Mouse (Mus musculus) midbrain, embryonic 14.5 days (tissue): ENCODE data around the gene Ezr. TPM values are rescaled to one million over a fixed set of nuclear protein-coding genes. Genes with fewer than 3 reads are reported as not detected.

Source experiments
- ATAC-seq: fragments of 200-750 bp; cut with Nextera tagmentation; 2 replicates; pipeline ENCODE4 v1.8.0; 2017; ENCODE audit warnings: moderate number of reproducible peaks, moderate library complexity; ENCODE audit not compliant: low FRiP score, low TSS enrichment
- DNase-seq: peaks from one replicate; pipeline ENCODE4 v3.0.0-alpha.2; 2015
- H3K27ac ChIP-seq: fragments of 300-500 bp; sonication (generic); replicated peaks from 2 replicates; pipeline ENCODE4 v1.5.1; 2014; ENCODE audit warnings: mild to moderate bottlenecking, low read depth, low read length, moderate library complexity
- H3K27me3 ChIP-seq: fragments of 300-500 bp; sonication (generic); 2 replicates; pipeline ENCODE4 v1.6.1; 2014; ENCODE audit warnings: low read length, control low read depth, mixed read lengths; ENCODE audit not compliant: control insufficient read depth, insufficient read depth
- H3K36me3 ChIP-seq: fragments of 300-500 bp; sonication (generic); 2 replicates; pipeline ENCODE4 v1.6.1; 2014; ENCODE audit warnings: low read length, control low read depth; ENCODE audit not compliant: control insufficient read depth, insufficient read depth
- H3K4me1 ChIP-seq: fragments of 300-500 bp; sonication (generic); 2 replicates; pipeline ENCODE4 v1.6.1; 2014; ENCODE audit warnings: mild to moderate bottlenecking, antibody characterized with exemption, low read length, control low read depth; ENCODE audit not compliant: control insufficient read depth, insufficient read depth
- H3K4me2 ChIP-seq: fragments of 300-500 bp; sonication (generic); 2 replicates; pipeline ENCODE4 v1.6.1; 2014; ENCODE audit warnings: mild to moderate bottlenecking, low read length, moderate library complexity
- H3K4me3 ChIP-seq: fragments of 300-500 bp; sonication (generic); replicated peaks from 2 replicates; pipeline ENCODE4 v1.5.1; 2014; ENCODE audit warnings: low read depth, low read length
- H3K9ac ChIP-seq: fragments of 300-500 bp; sonication (generic); replicated peaks from 2 replicates; pipeline ENCODE4 v1.6.1; 2014; ENCODE audit warnings: mild to moderate bottlenecking, low read length, moderate library complexity
- H3K9me3 ChIP-seq: fragments of 300-500 bp; sonication (generic); 2 replicates; pipeline ENCODE4 v1.6.1; 2016; ENCODE audit warnings: low read length, control low read depth, mixed read lengths; ENCODE audit not compliant: control insufficient read depth
- WGBS: fragments of 180-500 bp; shearing (Covaris S2); extraction: QIAGEN DNeasy Blood & Tissue Kit; methylation state at CpG from one replicate; pipeline ENCODE4 v1.1.7; 2014; 5-methylcytosine and 5-hydroxymethylcytosine counted together
- polyA plus RNA-seq: library from polyadenylated mRNA; unstranded; fragments of >200 nt; fragmentation: Nextera tagmentation; extraction: Ambion mirVana; gene quantifications from 2 replicates; pipeline ENCODE4 v1.2.1, GENCODE M21; 2014

The Ezr gene
- polyA plus RNA-seq, 1 experiment from 2014 or later: 27.8 TPM

DNA sequence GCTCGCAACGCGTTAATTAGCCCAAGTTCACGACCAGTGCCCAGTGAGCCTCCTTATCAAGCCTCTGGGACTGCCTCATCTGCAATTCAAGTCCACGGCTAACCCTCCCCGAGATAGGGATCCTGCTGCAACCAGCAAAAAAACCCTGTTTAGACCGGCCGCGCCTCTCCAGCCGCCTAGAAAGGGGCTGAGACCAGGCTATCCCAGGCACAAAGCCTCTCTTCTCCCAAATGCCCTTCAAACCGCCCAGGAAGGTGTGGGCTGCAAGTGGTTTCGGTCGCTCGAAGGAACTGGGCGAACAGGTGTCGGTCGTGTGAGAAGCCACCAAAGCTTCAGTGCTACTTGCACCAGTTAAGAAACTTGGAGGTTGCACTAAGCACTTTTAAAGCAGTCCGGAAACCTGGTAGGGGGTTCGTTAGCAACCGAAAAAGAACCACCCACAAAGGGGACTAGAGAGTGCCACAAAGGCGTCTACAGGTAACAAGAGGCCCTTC lies 504 bp downstream of the Ezr start:
- peak; percentile 47 for DNase-seq
- no peaks in the 10 kb centered on the region for H3K9me3 ChIP-seq
- H3K9ac ChIP-seq: peak overlapping the region; percentile 57
- peaks cover 42% of the 10 kb centered on the region for H3K27me3 ChIP-seq
- under 1% methylated on average over 21 of the region's 21 CpGs for WGBS
- H3K36me3 ChIP-seq: no peaks in the 10 kb centered on the region
- peak overlapping the region; percentile 99 for H3K4me2 ChIP-seq
- no peak for ATAC-seq
- H3K4me1 ChIP-seq: peaks cover 24% of the 10 kb centered on the region
- peak overlapping the region; percentile 61 for H3K4me3 ChIP-seq
- no peak overlapping the region for H3K27ac ChIP-seq

GRCm38 (mm10) chr17:6781273-6781672 lies 1.3 kb downstream of the Ezr start:
- Histone ChIP-seq H3K4me2 (peak overlapping the region; percentile 99), H3K9me3 (no peaks in the 10 kb centered on the region), H3K27me3 (peaks cover 42% of the 10 kb centered on the region), H3K4me1 (peaks cover 24% of the 10 kb centered on the region), H3K27ac (no peak overlapping the region), H3K4me3 (0 out of 2 replicates have a peak overlapping the region, but pooled peaks have one; percentile 12), H3K9ac (no peak overlapping the region), H3K36me3 (no peaks in the 10 kb centered on the region)
- 33% methylated on average over 6 of the region's 6 CpGs for whole genome bisulfite sequencing
- no peak for DNase-seq
- ATAC-seq: no peak

DNA sequence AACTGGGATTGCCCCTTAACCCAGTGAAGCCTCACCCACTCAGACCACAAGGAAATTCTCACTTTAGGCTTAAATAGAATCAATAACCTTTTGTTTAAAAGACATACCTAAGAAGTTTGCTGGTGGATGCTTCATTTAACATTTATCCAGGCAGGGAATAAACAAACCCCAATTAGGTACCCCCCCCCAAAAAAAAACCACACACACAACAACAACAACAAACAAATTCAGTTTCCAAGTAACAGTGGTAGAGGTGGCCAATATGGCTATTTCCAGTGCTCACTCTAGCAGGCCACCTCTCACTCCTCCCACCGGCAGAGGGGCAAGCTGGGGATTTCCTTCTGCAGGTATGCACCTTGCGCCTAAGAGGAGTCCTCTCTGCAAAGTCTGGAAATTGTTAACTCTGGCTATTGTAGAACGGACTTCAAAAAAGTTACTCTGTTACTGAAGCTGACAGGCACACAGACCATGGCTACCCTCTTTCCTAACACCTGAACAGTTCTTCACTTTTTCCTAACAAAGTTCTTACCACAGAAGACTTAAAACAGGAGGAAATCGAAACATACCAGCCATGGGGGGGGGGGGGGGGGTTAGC lies 2.0 kb downstream of the Ezr start:
- H3K27ac ChIP-seq: no peak overlapping the region
- no peak overlapping the region for H3K4me3 ChIP-seq
- ATAC-seq (no peak), DNase-seq (no peak)
- H3K36me3 ChIP-seq: no peaks in the 10 kb centered on the region
- no peak overlapping the region for H3K9ac ChIP-seq
- H3K9me3 ChIP-seq: no peaks in the 10 kb centered on the region
- peaks cover 42% of the 10 kb centered on the region for H3K27me3 ChIP-seq
- H3K4me2 ChIP-seq: peak overlapping the region; percentile 99
- peaks cover 24% of the 10 kb centered on the region for H3K4me1 ChIP-seq
- WGBS: 66% methylated on average over 4 of the region's 4 CpGs

DNA sequence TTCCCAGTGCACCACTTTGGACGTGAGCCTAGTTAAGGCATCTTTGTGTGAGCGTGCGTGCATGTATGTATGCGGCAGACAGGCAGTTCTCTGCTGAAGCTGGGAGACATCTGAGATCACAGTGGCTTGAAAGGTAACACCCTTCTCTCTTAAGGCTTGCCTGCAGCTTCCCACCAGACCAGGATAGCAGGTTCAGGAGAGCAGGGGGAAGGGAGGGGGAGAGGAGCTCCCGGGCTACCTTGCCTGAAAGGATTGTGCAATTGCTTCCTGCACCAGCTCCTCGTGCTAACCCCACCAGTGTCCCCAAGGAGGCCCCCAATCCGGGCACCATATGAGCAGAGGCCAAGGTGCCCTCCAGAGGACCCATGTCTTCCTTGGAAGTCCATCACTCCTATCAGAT lies 3.0 kb downstream of the Ezr start:
- Histone ChIP-seq H3K9ac (no peak overlapping the region), H3K4me3 (no peak overlapping the region), H3K9me3 (no peaks in the 10 kb centered on the region), H3K4me1 (peaks cover 24% of the 10 kb centered on the region), H3K36me3 (no peaks in the 10 kb centered on the region), H3K27me3 (peaks cover 42% of the 10 kb centered on the region), H3K4me2 (peak overlapping the region; percentile 99), H3K27ac (no peak overlapping the region)
- DNase-seq (no peak), ATAC-seq (no peak)
- 36% methylated on average over 7 of the region's 7 CpGs for WGBS

DNA sequence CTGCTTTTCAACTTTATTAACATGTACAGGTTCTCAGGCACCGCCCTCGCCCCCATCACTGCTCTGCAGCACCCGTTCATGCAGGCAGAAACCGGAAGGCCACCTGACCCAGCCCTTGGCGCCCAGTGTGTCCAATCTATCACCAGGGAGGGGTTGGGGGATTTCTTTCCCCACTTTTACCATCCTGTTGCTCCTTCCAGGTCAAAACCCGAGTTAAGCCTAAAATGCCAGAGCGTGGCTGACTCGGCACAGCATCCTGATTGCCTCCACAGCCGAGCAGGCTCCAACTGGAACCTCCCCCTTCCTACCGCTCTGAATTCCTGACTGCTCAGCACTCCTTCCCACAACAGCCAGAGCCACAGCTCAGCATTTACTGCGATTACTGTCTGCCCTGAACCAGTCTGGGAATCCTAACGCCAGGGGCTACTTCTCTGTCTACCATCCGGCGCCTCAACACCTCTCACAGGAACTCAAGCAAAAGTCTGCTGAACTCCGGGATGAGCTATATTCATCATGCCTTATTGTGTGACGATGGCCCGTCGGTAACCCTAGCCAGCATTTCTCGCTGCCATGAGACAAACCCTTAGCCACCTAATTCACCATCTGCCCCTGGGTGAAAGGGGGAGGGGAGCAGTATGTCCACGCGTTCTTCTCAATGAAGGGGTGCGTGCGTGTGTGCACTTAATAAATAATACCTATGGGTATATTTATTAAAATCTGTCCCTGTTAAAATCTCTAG lies 3.6 kb downstream of the Ezr start:
- Histone ChIP-seq H3K9me3 (no peaks in the 10 kb centered on the region), H3K27me3 (peaks cover 42% of the 10 kb centered on the region), H3K27ac (no peak overlapping the region), H3K4me1 (peaks cover 24% of the 10 kb centered on the region), H3K36me3 (no peaks in the 10 kb centered on the region), H3K4me3 (peak overlapping the region; percentile 32), H3K9ac (peak overlapping the region; percentile 31; the same call in 1 of the 2 replicates), H3K4me2 (peak overlapping the region; percentile 99)
- DNase-seq (peak; percentile 62), ATAC-seq (no peak)
- WGBS: 6% methylated on average over 23 of the region's 23 CpGs

GRCm38 (mm10) chr17:6778332-6778683 lies 4.3 kb downstream of the Ezr start:
- no peak overlapping the region for H3K27ac ChIP-seq
- DNase-seq: peak; percentile 77
- H3K4me1 ChIP-seq: peaks cover 24% of the 10 kb centered on the region
- H3K9ac ChIP-seq: no peak overlapping the region; the same call in 1 of the 2 replicates
- peak overlapping the region; percentile 99 for H3K4me2 ChIP-seq
- no peaks in the 10 kb centered on the region for H3K36me3 ChIP-seq
- no peak for ATAC-seq
- H3K4me3 ChIP-seq: peak overlapping the region; percentile 32
- H3K27me3 ChIP-seq: peaks cover 37% of the 10 kb centered on the region
- 1% methylated on average over 9 of the region's 9 CpGs for WGBS
- H3K9me3 ChIP-seq: no peaks in the 10 kb centered on the region

GRCm38 (mm10) chr17:6777629-6778331 lies 4.8 kb downstream of the Ezr start:
- Histone ChIP-seq H3K36me3 (no peaks in the 10 kb centered on the region), H3K4me3 (no peak overlapping the region), H3K27ac (no peak overlapping the region), H3K9me3 (no peaks in the 10 kb centered on the region), H3K27me3 (peaks cover 32% of the 10 kb centered on the region), H3K9ac (no peak overlapping the region), H3K4me1 (peaks cover 24% of the 10 kb centered on the region), H3K4me2 (peak overlapping the region; percentile 99; the same call in 1 of the 2 replicates)
- 74% methylated on average over 12 of the region's 12 CpGs for WGBS
- ATAC-seq (no peak), DNase-seq (no peak)

GRCm38 (mm10) chr17:6777061-6777460 lies 5.5 kb downstream of the Ezr start:
- 71% methylated on average over 6 of the region's 6 CpGs for whole genome bisulfite sequencing
- peaks cover 19% of the 10 kb centered on the region for H3K4me1 ChIP-seq
- no peak for ATAC-seq
- no peak overlapping the region for H3K4me2 ChIP-seq
- peaks cover 26% of the 10 kb centered on the region for H3K27me3 ChIP-seq
- H3K4me3 ChIP-seq: no peak overlapping the region
- H3K36me3 ChIP-seq: no peaks in the 10 kb centered on the region
- no peaks in the 10 kb centered on the region for H3K9me3 ChIP-seq
- no peak overlapping the region for H3K9ac ChIP-seq
- no peak for DNase-seq
- no peak overlapping the region for H3K27ac ChIP-seq
